Mouse (Mus musculus) midbrain, embryonic 14.5 days (tissue): Measurements from ENCODE around the gene Fcamr. TPM values are rescaled to one million over a fixed set of nuclear protein-coding genes. Genes with fewer than 3 reads are reported as not detected.

ENCODE experiments used
- ATAC-seq: fragments of 200-750 bp; cut with Nextera tagmentation; 2 replicates; pipeline ENCODE4 v1.8.0; 2017; ENCODE audit warnings: moderate number of reproducible peaks, moderate library complexity; ENCODE audit not compliant: low FRiP score, low TSS enrichment
- DNase-seq: peaks from one replicate; pipeline ENCODE4 v3.0.0-alpha.2; 2015
- H3K27ac ChIP-seq: fragments of 300-500 bp; sonication (generic); replicated peaks from 2 replicates; pipeline ENCODE4 v1.5.1; 2014; ENCODE audit warnings: mild to moderate bottlenecking, low read depth, low read length, moderate library complexity
- H3K27me3 ChIP-seq: fragments of 300-500 bp; sonication (generic); 2 replicates; pipeline ENCODE4 v1.6.1; 2014; ENCODE audit warnings: low read length, control low read depth, mixed read lengths; ENCODE audit not compliant: control insufficient read depth, insufficient read depth
- H3K36me3 ChIP-seq: fragments of 300-500 bp; sonication (generic); 2 replicates; pipeline ENCODE4 v1.6.1; 2014; ENCODE audit warnings: low read length, control low read depth; ENCODE audit not compliant: control insufficient read depth, insufficient read depth
- H3K4me1 ChIP-seq: fragments of 300-500 bp; sonication (generic); 2 replicates; pipeline ENCODE4 v1.6.1; 2014; ENCODE audit warnings: mild to moderate bottlenecking, antibody characterized with exemption, low read length, control low read depth; ENCODE audit not compliant: control insufficient read depth, insufficient read depth
- H3K4me2 ChIP-seq: fragments of 300-500 bp; sonication (generic); 2 replicates; pipeline ENCODE4 v1.6.1; 2014; ENCODE audit warnings: mild to moderate bottlenecking, low read length, moderate library complexity
- H3K4me3 ChIP-seq: fragments of 300-500 bp; sonication (generic); replicated peaks from 2 replicates; pipeline ENCODE4 v1.5.1; 2014; ENCODE audit warnings: low read depth, low read length
- H3K9ac ChIP-seq: fragments of 300-500 bp; sonication (generic); replicated peaks from 2 replicates; pipeline ENCODE4 v1.6.1; 2014; ENCODE audit warnings: mild to moderate bottlenecking, low read length, moderate library complexity
- H3K9me3 ChIP-seq: fragments of 300-500 bp; sonication (generic); 2 replicates; pipeline ENCODE4 v1.6.1; 2016; ENCODE audit warnings: low read length, control low read depth, mixed read lengths; ENCODE audit not compliant: control insufficient read depth
- WGBS: fragments of 180-500 bp; shearing (Covaris S2); extraction: QIAGEN DNeasy Blood & Tissue Kit; methylation state at CpG from one replicate; pipeline ENCODE4 v1.1.7; 2014; 5-methylcytosine and 5-hydroxymethylcytosine counted together
- polyA plus RNA-seq: library from polyadenylated mRNA; unstranded; fragments of >200 nt; fragmentation: Nextera tagmentation; extraction: Ambion mirVana; gene quantifications from 2 replicates; pipeline ENCODE4 v1.2.1, GENCODE M21; 2014

Fcamr gene
- polyA plus RNA-seq, 1 experiment from 2014 or later: not detected

DNA sequence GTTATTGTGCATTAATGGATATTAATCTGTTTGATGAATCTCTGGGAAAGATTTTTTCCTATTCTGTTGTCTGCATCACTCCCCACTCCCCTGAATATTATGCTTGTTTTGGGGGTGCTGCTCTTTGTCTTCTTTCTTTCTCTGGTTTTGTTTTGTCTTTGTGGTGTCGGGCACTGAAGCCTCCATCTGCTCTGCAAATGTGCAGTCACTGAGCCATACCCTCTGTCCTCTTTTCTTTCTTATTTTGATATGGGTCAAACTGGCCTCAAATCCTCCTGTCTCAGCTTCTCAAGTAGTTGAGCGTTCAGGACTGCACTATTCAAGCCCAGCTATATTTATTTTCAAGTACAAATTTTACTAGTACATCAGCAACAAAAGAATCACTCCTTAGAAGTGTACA, 25.5 kb upstream of the Fcamr start:
- WGBS: 27% methylated on average over 2 of the region's 2 CpGs
- Histone ChIP-seq H3K27ac (no peak overlapping the region), H3K9ac (no peak overlapping the region), H3K36me3 (no peaks in the 10 kb centered on the region), H3K4me2 (no peak overlapping the region), H3K4me3 (no peak overlapping the region), H3K27me3 (no peaks in the 10 kb centered on the region), H3K9me3 (no peaks in the 10 kb centered on the region), H3K4me1 (no peaks in the 10 kb centered on the region)
- DNase-seq (no peak), ATAC-seq (no peak)

DNA sequence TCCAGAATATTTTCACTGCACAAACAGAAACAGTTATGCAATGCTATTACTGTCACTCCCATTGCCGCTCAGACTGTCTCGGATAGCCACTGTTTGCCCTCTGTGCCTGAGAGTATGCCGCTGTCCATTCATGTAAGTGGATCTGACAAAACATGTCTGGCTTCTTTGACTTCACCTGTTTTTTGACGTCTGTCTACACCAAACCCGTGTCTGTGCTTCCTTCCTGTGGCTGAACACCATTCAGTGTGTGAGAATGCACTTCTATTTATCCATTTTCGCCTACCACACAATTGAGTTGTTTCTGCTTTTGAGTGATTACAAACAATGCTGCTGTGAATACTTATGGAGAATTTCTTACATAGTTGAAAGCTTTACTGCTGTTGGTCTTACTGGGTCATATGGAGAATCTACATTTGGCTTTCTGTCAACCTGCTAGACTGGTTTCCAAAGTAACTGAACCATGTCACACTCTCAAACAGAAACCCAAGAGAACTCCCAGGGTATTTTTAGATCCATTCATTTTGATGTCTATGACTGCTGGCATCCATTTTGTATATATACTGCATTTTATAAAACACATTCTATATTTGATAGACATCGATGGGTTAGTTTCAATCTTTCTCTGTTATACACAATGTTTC, 24.9 kb upstream of the Fcamr start:
- Histone ChIP-seq H3K4me2 (no peak overlapping the region), H3K4me1 (no peaks in the 10 kb centered on the region), H3K4me3 (no peak overlapping the region), H3K27me3 (no peaks in the 10 kb centered on the region), H3K9ac (no peak overlapping the region), H3K27ac (no peak overlapping the region), H3K36me3 (no peaks in the 10 kb centered on the region), H3K9me3 (no peaks in the 10 kb centered on the region)
- ATAC-seq: no peak
- DNase-seq: no peak
- 79% methylated on average over 7 of the region's 7 CpGs for WGBS

DNA sequence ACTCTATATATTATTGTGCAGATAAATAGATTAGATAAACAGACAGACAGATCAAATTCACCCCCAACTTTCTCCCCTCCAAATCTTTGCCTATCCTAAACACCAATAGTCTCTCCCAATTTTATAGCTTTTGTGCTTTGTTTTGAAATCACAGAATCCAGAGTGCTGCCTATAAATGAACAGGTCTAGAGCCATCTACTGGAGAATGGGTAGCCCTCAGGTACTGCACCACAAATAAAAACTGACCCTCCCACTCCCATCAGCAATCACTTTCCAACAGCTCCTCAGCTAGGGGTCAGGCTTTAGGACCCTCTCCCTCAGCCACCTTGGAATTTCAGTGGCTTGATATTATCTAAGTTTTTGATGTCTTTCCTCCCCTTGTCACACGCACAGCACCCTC, 24.1 kb upstream of the Fcamr start:
- H3K36me3 ChIP-seq: no peaks in the 10 kb centered on the region
- 69% methylated on average over 1 of the region's 1 CpGs for WGBS
- no peaks in the 10 kb centered on the region for H3K9me3 ChIP-seq
- no peak for DNase-seq
- H3K27ac ChIP-seq: no peak overlapping the region
- no peaks in the 10 kb centered on the region for H3K27me3 ChIP-seq
- H3K9ac ChIP-seq: no peak overlapping the region
- no peak overlapping the region for H3K4me2 ChIP-seq
- H3K4me3 ChIP-seq: no peak overlapping the region
- ATAC-seq: no peak
- no peaks in the 10 kb centered on the region for H3K4me1 ChIP-seq

DNA sequence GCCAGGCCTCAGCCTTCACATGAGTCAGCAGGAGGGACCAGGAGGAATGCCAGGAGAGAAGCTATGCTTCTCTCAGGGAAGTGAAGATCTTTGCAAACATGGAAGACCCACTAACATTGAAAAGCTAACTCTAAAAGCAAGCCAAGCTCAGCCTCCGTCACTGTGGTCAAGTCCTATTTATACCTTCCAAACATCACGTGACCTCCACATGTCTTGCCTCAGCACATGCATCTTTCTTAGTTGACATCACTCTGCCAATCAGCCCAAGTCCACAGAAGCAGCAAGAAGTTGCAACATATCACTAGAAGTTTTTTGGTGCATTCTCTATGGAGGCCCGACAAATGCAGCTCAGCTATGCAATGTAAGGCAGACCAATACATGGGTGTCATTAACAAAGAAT, 20.8 kb upstream of the Fcamr start:
- Histone ChIP-seq H3K36me3 (no peaks in the 10 kb centered on the region), H3K4me2 (no peak overlapping the region), H3K4me1 (no peaks in the 10 kb centered on the region), H3K27ac (no peak overlapping the region), H3K4me3 (no peak overlapping the region), H3K9me3 (no peaks in the 10 kb centered on the region), H3K27me3 (no peaks in the 10 kb centered on the region), H3K9ac (no peak overlapping the region)
- ATAC-seq (no peak), DNase-seq (no peak)
- 88% methylated on average over 3 of the region's 3 CpGs for WGBS

DNA sequence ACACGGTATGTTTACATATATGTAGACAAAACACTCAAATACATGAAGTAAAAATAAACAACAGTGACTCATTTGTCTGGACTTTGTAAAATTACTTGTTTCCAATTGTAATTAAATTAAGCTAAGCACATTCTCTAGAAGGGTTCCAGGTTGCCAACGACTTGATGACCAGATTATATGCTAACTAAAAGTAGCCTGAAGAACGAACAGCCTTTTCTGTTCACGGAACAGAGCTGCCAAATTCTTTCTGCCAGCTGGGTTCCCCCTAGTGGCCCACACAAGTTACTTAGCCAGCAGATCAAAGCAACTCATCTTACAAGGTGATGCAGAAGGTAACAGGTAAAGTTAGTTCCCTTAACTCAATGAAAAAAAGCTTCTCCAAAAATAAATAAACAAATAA, 16.6 kb upstream of the Fcamr start:
- H3K4me2 ChIP-seq: no peak overlapping the region
- peak; percentile 57 for DNase-seq
- H3K4me1 ChIP-seq: no peaks in the 10 kb centered on the region
- H3K4me3 ChIP-seq: no peak overlapping the region
- 30% methylated on average over 4 of the region's 4 CpGs for WGBS
- no peaks in the 10 kb centered on the region for H3K36me3 ChIP-seq
- H3K9ac ChIP-seq: no peak overlapping the region
- no peak overlapping the region for H3K27ac ChIP-seq
- no peaks in the 10 kb centered on the region for H3K9me3 ChIP-seq
- no peaks in the 10 kb centered on the region for H3K27me3 ChIP-seq
- ATAC-seq: no peak

DNA sequence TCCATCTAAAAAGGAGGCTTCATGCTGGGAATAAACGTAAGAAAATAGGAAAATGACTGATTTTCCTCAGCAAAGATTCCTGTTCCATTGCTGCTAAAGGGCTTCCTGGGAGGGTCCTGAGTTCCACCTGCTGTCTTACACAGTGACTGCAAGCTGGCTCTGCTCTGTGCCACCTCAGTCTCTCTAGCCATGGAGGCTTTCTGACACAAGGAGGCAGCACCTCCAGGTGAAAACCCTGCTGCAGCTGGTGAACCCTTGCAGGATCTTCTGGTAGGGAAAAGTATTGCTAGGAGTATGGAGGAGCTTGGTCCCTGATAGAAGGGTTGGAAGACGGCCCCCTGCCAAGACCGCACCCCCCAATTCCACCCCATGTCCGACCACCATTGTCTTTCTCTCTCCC, 13.7 kb upstream of the Fcamr start:
- H3K36me3 ChIP-seq: no peaks in the 10 kb centered on the region
- H3K4me2 ChIP-seq: no peak overlapping the region
- H3K9ac ChIP-seq: no peak overlapping the region
- H3K27me3 ChIP-seq: no peaks in the 10 kb centered on the region
- ATAC-seq: no peak
- 47% methylated on average over 4 of the region's 4 CpGs for WGBS
- peaks cover 5% of the 10 kb centered on the region for H3K9me3 ChIP-seq
- H3K4me3 ChIP-seq: no peak overlapping the region
- H3K4me1 ChIP-seq: no peaks in the 10 kb centered on the region
- no peak overlapping the region for H3K27ac ChIP-seq
- DNase-seq: no peak

DNA sequence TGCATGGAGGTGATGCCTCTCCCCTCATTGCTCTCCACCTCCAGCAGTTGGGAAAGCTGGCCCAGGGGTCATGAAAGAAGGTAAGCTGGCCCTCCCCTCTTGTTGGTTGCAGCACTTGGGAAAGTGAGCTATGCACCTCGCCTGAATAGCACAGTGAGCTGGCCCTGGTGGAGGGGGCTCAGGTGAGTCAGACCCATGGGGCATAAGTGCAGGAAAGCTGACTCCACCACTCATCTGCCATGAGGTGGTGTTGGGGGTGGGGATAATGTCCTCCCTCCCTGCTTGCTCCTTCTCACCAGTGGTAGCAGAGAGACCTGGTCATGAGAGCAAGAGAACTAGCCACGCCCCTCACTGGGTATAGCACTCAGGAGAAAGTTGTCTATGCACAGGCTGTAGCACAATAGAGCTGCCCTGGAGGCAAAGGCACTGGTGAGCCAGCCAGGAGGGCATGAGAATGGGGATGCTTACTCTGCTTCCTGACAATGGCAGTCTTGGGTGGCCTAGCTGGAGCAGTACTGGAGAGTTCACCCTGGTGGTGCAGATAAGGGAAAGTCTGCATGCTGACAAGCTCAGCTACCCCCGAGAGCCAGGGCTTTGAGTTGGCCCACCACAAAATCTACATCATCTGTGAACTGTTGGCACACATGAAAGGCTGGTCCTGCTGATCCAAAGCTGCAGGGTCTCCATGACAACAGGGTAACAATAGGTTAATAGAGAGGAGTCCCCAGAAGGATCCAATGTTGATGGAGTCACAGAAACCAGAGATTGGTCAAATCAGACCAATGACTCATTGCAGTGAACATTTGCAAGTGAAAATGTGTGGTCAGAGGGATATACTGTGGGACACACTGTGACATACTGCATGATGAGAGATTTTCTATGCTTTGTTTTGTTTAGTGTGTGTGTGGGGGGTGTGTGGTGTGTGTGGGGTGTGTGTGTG, 10.9 kb upstream of the Fcamr start:
- Histone ChIP-seq H3K9ac (no peak overlapping the region), H3K4me3 (no peak overlapping the region), H3K36me3 (no peaks in the 10 kb centered on the region), H3K9me3 (peaks cover 8% of the 10 kb centered on the region), H3K27me3 (no peaks in the 10 kb centered on the region), H3K4me2 (no peak overlapping the region), H3K27ac (no peak overlapping the region), H3K4me1 (no peaks in the 10 kb centered on the region)
- ATAC-seq (peak; percentile 34; the same call in 1 of the 2 replicates), DNase-seq (peak; percentile 23)
- 46% methylated on average over 3 of the region's 3 CpGs for WGBS

DNA sequence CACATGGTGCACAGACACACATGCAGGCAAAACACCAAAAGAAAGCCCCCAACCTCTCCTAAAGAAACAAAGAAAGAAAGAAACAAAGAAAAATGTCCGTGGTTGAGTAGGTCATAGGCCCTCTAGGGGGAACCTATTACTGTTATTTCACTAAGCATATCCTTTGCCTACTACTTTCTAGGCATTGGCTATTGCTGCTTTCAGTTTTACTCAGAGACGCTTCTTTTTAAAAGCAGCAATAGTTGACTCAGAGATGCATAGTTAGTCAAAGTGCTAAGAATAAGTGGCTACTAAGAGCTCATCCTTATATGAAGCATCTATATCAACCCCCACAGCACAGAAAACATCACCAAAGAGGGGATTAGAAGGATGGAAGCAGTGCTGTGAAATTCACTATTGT, 5.4 kb upstream of the Fcamr start:
- Histone ChIP-seq H3K36me3 (no peaks in the 10 kb centered on the region), H3K27me3 (no peaks in the 10 kb centered on the region), H3K9ac (no peak overlapping the region), H3K9me3 (peaks cover 8% of the 10 kb centered on the region), H3K4me3 (no peak overlapping the region), H3K4me2 (no peak overlapping the region), H3K27ac (no peak overlapping the region), H3K4me1 (no peaks in the 10 kb centered on the region)
- no peak for DNase-seq
- 66% methylated on average over 2 of the region's 2 CpGs for WGBS
- no peak for ATAC-seq
